Mouse (Mus musculus): Measurements from ENCODE around the gene Gtf2h3. TPM values are rescaled to one million over a fixed set of nuclear protein-coding genes. Genes with fewer than 3 reads are reported as not detected.
"Not testable (repeated sequence)": the region's sequence is repeated elsewhere in the genome, so short reads cannot be mapped to it uniquely, and the experiment has no call there.

Gene Gtf2h3
- total RNA-seq (2021): 10 to 100 TPM; 20.1 to 23.9 TPM

DNA sequence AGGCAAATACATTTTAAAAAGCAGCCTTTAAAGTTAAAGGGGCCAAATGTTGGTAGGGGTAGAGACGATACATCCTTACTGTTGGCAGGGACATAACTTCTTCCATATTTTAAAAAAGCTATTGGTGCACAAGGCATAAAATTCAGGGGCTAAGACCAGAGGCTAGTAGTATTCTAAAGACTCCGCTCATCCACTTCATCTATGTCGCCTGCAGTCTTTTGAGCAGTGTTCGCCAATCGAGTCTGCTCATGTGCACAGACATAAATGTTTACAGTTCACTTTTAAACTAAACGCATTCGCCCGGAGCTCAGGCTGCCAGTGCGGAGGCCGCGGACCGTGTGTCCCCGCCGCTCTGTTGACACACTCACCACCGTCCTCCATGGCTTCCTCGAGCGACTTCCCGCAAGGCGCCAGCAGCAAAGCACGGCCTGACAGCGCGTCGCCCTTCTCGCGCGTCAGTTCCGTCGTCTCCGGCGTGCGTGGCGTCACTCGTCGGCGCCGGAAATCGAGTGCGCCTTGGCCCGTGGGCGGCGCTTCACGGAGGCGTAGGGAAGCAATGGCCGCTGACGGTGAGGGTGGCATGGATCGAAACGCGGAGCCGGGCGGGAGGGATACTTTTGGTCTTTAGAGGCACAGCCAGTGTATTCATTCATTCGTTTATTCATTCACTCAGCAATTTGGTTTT is at the start of gene Gtf2h3, which contains the start of gene Eif2b1:
Gene Gtf2h3, plus strand, starts transcription at position 508 of the 685 bp plus-strand sequence.
Gene Eif2b1, minus strand, starts transcription at position 499 of the 685 bp plus-strand sequence.
- DNase-seq: peak; percentile 94

DNA sequence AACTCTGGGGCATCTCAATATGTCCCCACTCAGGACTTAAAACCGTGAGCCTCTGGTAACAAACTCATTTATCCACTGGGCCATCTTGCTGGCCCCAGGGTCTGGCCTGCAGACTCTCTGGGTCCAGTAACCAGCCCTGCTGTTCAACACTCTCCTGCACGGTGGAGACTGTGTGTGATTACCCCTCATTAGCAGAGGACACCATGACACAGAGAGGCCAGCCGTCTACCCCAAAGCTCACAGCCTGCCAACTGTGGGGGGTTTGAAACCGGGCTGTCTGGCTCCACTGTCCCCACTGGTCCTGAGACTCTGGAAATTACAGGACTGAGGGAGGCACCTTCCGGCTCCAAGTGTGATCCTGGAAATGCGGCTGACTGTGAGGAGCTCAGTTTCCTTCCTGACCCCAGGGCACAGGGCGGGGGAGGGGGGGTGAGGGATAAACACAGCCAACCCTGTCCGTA is 49.7 kb upstream of the Gtf2h3 start:
- peak; percentile 49 for DNase-seq

GRCm38 (mm10) chr5:124529697-124530096 is 49.2 kb upstream of the Gtf2h3 start:
- DNase-seq: no peak

- peak; percentile 91 for DNase-seq
Measured at GRCm38 (mm10) chr5:124530655-124531582, 48.0 kb upstream of the Gtf2h3 start, which contains the start of gene Rilpl1. Gene Rilpl1 (minus strand): TSS chr5:124531391.

DNA sequence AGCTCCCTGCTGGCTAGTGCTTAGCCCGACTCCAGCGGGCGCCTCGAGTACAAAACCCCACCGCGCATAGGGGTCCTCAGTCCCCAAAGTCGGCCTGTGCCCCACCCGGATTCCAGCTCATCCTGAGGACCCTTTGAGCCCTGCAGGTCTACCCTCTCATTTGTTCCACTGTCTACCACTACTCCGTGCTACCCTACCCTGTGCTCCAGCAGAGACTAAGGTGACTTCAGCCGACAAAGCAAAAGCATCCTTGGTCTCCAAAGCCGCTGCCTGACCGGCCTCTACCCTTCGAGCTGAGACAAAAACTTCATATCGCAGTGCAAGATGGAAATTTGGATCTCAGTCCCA is 47.4 kb upstream of the Gtf2h3 start:
- no peak for DNase-seq

- peak; percentile 39 for DNase-seq
Measured at GRCm38 (mm10) chr5:124532451-124532850, 46.5 kb upstream of the Gtf2h3 start.

GRCm38 (mm10) chr5:124535016-124535415 is 43.9 kb upstream of the Gtf2h3 start:
- DNase-seq: no peak

GRCm38 (mm10) chr5:124536776-124537175 is 42.2 kb upstream of the Gtf2h3 start:
- peak; percentile 75 for DNase-seq

GRCm38 (mm10) chr5:124538813-124539792 is 39.8 kb upstream of the Gtf2h3 start:
- peak; percentile 72 for DNase-seq

GRCm38 (mm10) chr5:124539905-124540304 is 39.0 kb upstream of the Gtf2h3 start:
- DNase-seq: no peak

DNA sequence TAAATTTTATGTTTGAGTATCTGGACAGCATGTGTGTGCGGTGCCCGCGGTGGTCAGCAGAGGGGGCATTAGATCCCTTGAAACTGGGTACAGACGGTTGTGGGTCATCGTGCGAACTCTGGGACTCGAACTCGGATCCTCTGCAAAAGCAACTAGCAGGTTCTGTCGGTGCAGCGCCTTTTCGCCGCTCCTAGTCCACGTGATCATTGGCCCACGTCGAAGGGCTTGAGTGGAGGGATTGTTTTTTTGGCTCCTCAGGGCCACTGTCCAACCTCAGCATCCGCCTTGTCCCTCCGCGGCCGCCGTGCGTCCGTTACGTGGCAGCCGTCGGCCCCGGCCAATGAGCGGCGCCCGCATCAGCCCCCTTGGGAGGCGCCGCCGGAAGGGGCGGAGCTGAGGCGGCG is 38.6 kb upstream of the Gtf2h3 start, which contains the start of gene Tmed2:
Gene Tmed2, plus strand, starts transcription at position 313 of the 404 bp plus-strand sequence.
- peak; percentile 96 for DNase-seq

DNA sequence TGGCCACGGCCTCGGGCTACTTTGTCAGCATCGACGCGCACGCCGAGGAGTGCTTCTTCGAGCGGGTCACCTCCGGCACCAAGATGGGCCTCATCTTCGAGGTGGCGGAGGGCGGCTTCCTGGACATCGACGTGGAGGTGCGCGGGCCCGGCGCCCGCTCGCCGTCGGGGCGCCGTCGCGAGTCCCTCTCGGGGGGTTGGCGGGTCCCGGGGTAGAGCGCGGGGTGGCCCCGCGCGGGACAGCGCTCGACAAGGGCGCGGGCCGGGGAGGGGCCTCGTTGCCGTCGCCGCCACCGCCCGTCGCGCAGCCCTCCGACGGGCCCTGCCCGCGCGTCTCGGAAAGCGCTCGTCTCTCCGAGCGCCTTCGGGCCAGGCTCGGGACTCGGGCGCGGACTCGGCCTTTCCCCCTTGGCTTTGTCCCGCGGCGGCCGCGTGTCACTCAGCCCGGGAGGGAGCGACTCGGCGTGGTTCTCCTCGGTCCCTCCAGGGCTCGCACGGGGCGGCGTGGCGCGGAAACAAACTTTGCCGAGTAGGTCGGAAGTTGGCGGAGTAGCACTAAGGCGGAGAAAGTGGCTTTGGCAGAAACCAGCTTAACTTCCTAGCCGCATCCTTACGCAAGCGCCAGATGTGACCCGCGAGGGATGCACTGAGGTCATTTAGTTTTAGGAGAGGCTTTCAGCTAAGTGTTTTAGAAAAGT is 37.9 kb upstream of the Gtf2h3 start:
- peak; percentile 82 for DNase-seq

DNA sequence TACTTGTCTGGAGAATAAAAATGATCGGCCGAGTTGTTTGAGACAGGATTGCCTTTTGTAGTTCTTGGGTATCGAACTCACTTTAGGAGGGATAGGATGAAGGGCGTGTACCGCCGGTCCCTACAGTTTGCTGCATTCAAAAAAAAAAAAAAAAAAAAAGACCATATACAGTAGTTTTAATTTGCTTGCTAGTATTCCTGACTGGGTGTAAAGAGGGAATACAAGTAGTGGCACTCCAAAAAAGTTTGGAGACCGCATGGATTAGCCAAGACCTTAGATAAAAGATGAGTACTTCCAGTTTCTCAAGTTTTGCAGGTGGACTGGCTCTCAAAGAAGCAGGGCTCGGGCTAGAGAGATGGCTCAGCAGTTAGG is 37.4 kb upstream of the Gtf2h3 start:
- DNase-seq: no peak

- DNase-seq: not testable (repeated sequence)
Measured at GRCm38 (mm10) chr5:124550737-124551136, 28.2 kb upstream of the Gtf2h3 start.

DNA sequence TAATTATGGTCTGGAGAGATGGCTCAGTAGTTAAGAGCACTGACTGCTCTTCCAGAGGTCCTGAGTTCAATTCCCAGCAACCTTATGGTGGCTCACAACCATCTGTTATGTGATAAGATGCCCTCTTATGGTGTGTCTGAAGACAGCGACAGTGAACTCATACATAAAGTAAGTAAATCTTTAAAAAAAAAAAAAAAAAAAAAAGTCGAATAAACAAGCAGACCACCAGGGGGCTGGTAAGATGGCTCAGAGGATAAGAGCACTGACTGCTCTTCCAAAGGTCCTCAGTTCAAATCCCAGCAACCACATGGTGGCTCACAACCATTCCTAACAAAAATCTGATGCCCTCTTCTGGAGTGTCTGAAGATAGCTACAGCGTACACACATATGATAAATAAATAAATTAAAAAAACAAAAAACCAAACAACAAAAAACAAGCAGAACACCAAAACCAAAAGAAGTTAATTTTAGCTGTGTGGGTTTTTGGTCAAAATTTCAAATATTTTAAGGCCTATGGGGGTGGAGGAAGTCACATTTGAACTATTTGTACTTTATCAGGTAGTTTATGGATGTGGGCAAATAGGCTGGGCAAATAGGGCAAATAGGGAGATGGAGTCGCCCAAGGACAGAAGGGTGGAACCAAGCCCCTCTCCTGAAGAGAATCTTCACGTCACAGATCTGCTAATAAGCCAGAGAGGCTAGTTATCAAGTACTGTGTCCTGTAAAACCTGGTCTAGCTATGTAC is 27.4 kb upstream of the Gtf2h3 start:
- not testable (repeated sequence) for DNase-seq

DNA sequence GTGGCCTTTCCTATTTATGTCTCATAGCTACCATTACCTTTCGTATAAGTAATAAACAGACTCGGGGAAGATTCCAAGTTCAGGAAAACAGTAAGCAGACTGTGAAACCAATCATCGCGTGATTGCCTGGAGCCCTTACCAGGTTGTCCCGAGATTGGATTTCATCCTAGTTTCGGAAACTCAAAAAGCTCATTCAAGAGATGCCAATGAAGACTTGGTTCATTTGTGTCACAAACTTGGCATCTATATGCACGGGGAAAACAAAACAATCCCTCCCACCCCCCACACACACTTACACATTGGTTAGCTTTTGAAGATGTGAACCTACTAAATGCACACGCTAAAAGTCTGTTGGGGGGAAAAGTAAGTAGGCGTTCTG is 26.9 kb upstream of the Gtf2h3 start:
- DNase-seq: no peak

- peak; percentile 94 for DNase-seq
Measured at GRCm38 (mm10) chr5:124552558-124553307, 26.2 kb upstream of the Gtf2h3 start, which contains the start of gene Ddx55. Gene Ddx55 (plus strand): TSS chr5:124552864.

GRCm38 (mm10) chr5:124553607-124554006 is 25.3 kb upstream of the Gtf2h3 start:
- DNase-seq: no peak

- DNase-seq: peak; percentile 37
Measured at GRCm38 (mm10) chr5:124555145-124555544, 23.8 kb upstream of the Gtf2h3 start.

GRCm38 (mm10) chr5:124571068-124571467 is 7.9 kb upstream of the Gtf2h3 start:
- no peak for DNase-seq
